Mouse (Mus musculus): ENCODE results near the gene Cables2. TPM values are rescaled to one million over a fixed set of nuclear protein-coding genes. Genes with fewer than 3 reads are reported as not detected.
"Not testable (repeated sequence)": the region's sequence is repeated elsewhere in the genome, so short reads cannot be mapped to it uniquely, and the experiment has no call there.

Cables2 gene
- polyA plus RNA-seq, 1 experiment from 2014 or later = 37.5 TPM

- peaks cover 60% of the 10 kb centered on the region for H3K36me3 ChIP-seq (ENCODE audit: control insufficient read depth, insufficient read depth, low read length)
These were observed 12.5 kb downstream of the Cables2 start for GRCm38 (mm10) chr2:180260610-180261480.

GRCm38 (mm10) chr2:180259826-180260609, 13.3 kb downstream of the Cables2 start:
- not testable (repeated sequence) for H3K4me3 ChIP-seq (replicated peaks; ENCODE audit: low read depth, low read length); H3K4me2 ChIP-seq (ENCODE audit: low read length); ATAC-seq (ENCODE audit: low FRiP score, low TSS enrichment); H3K27ac ChIP-seq (replicated peaks; ENCODE audit: low read depth, low read length); DNase-seq; H3K9me3 ChIP-seq (ENCODE audit: control insufficient read depth, low read length); H3K27me3 ChIP-seq (ENCODE audit: control insufficient read depth, insufficient read depth, low read length); H3K9ac ChIP-seq (replicated peaks; ENCODE audit: low read length)
- Histone ChIP-seq H3K4me1 (ENCODE audit: control insufficient read depth, insufficient read depth, low read length) (peaks cover 16% of the 10 kb centered on the region), H3K36me3 (ENCODE audit: control insufficient read depth, insufficient read depth, low read length) (peaks cover 60% of the 10 kb centered on the region)
- WGBS = 73% methylated on average over 17 of the region's 17 CpGs

More at GRCm38 (mm10) chr2:180260610-180261480, 12.5 kb downstream of the Cables2 start:
- no peak overlapping the region for H3K4me2 ChIP-seq (ENCODE audit: low read length)
- ATAC-seq (ENCODE audit: low FRiP score, low TSS enrichment) = no peak
- H3K4me3 ChIP-seq (replicated peaks; ENCODE audit: low read depth, low read length) = no peak overlapping the region
- no peak overlapping the region for H3K9ac ChIP-seq (replicated peaks; ENCODE audit: low read length)
- no peak overlapping the region for H3K27ac ChIP-seq (replicated peaks; ENCODE audit: low read depth, low read length)
- 61% methylated on average over 8 of the region's 8 CpGs for WGBS
- H3K27me3 ChIP-seq (ENCODE audit: control insufficient read depth, insufficient read depth, low read length) = no peaks in the 10 kb centered on the region
- no peaks in the 10 kb centered on the region for H3K9me3 ChIP-seq (ENCODE audit: control insufficient read depth, low read length)
- DNase-seq = no peak
- H3K4me1 ChIP-seq (ENCODE audit: control insufficient read depth, insufficient read depth, low read length) = peaks cover 15% of the 10 kb centered on the region

- H3K4me3 ChIP-seq (replicated peaks; ENCODE audit: low read depth, low read length); ATAC-seq (ENCODE audit: low FRiP score, low TSS enrichment); H3K27me3 ChIP-seq (ENCODE audit: control insufficient read depth, insufficient read depth, low read length); H3K9me3 ChIP-seq (ENCODE audit: control insufficient read depth, low read length); DNase-seq; H3K4me2 ChIP-seq (ENCODE audit: low read length); H3K9ac ChIP-seq (replicated peaks; ENCODE audit: low read length); H3K27ac ChIP-seq (replicated peaks; ENCODE audit: low read depth, low read length): not testable (repeated sequence)
- 79% methylated on average over 10 of the region's 10 CpGs for WGBS
- H3K4me1 ChIP-seq (ENCODE audit: control insufficient read depth, insufficient read depth, low read length) = peaks cover 16% of the 10 kb centered on the region
- peaks cover 54% of the 10 kb centered on the region for H3K36me3 ChIP-seq (ENCODE audit: control insufficient read depth, insufficient read depth, low read length)
These were observed 14.3 kb downstream of the Cables2 start for GRCm38 (mm10) chr2:180258951-180259484.

- DNase-seq = no peak
- no peak for ATAC-seq (ENCODE audit: low FRiP score, low TSS enrichment)
These were observed 15.1 kb downstream of the Cables2 start for GRCm38 (mm10) chr2:180257963-180258865.

GRCm38 (mm10) chr2:180257001-180257521, 16.2 kb downstream of the Cables2 start, which contains the start of gene Rps21:
Gene Rps21 (plus strand): TSS chr2:180257377.
- H3K4me3 ChIP-seq (replicated peaks; ENCODE audit: low read depth, low read length) = peak within 1 kb of the TSS; percentile 76
- H3K27me3 ChIP-seq (ENCODE audit: control insufficient read depth, insufficient read depth, low read length) = no peaks in the 10 kb centered on the region
- H3K9me3 ChIP-seq (ENCODE audit: control insufficient read depth, low read length) = no peaks in the 10 kb centered on the region
- ATAC-seq (ENCODE audit: low FRiP score, low TSS enrichment) (peak; percentile 95), DNase-seq (peak; percentile 99)
- peaks cover 35% of the 10 kb centered on the region for H3K36me3 ChIP-seq (ENCODE audit: control insufficient read depth, insufficient read depth, low read length)
- peak within 1 kb of the TSS; percentile 78 for H3K4me2 ChIP-seq (ENCODE audit: low read length)
- H3K9ac ChIP-seq (replicated peaks; ENCODE audit: low read length) = peak within 1 kb of the TSS; percentile 80
- peaks cover 16% of the 10 kb centered on the region for H3K4me1 ChIP-seq (ENCODE audit: control insufficient read depth, insufficient read depth, low read length)
- peak within 1 kb of the TSS; percentile 94 for H3K27ac ChIP-seq (replicated peaks; ENCODE audit: low read depth, low read length)
- under 1% methylated on average over 38 of the region's 38 CpGs for WGBS

More at GRCm38 (mm10) chr2:180257963-180258865, 15.1 kb downstream of the Cables2 start:
- peak overlapping the region; percentile 70 for H3K9ac ChIP-seq (replicated peaks; ENCODE audit: low read length)
- H3K27me3 ChIP-seq (ENCODE audit: control insufficient read depth, insufficient read depth, low read length) = no peaks in the 10 kb centered on the region
- H3K4me2 ChIP-seq (ENCODE audit: low read length) = peak overlapping the region; percentile 78
- WGBS = 55% methylated on average over 11 of the region's 11 CpGs
- H3K9me3 ChIP-seq (ENCODE audit: control insufficient read depth, low read length) = no peaks in the 10 kb centered on the region
- H3K27ac ChIP-seq (replicated peaks; ENCODE audit: low read depth, low read length) = peak overlapping the region; percentile 65; the same call in 1 of the 2 replicates
- peaks cover 16% of the 10 kb centered on the region for H3K4me1 ChIP-seq (ENCODE audit: control insufficient read depth, insufficient read depth, low read length)
- peaks cover 46% of the 10 kb centered on the region for H3K36me3 ChIP-seq (ENCODE audit: control insufficient read depth, insufficient read depth, low read length)
- peak overlapping the region; percentile 76 for H3K4me3 ChIP-seq (replicated peaks; ENCODE audit: low read depth, low read length)

GRCm38 (mm10) chr2:180256296-180257000, 16.8 kb downstream of the Cables2 start:
- Histone ChIP-seq H3K9me3 (ENCODE audit: control insufficient read depth, low read length) (no peaks in the 10 kb centered on the region), H3K4me3 (replicated peaks; ENCODE audit: low read depth, low read length) (peak overlapping the region; percentile 76), H3K4me2 (ENCODE audit: low read length) (peak overlapping the region; percentile 78), H3K27ac (replicated peaks; ENCODE audit: low read depth, low read length) (peak overlapping the region; percentile 94), H3K27me3 (ENCODE audit: control insufficient read depth, insufficient read depth, low read length) (no peaks in the 10 kb centered on the region), H3K36me3 (ENCODE audit: control insufficient read depth, insufficient read depth, low read length) (peaks cover 29% of the 10 kb centered on the region), H3K9ac (replicated peaks; ENCODE audit: low read length) (peak overlapping the region; percentile 80), H3K4me1 (ENCODE audit: control insufficient read depth, insufficient read depth, low read length) (peaks cover 16% of the 10 kb centered on the region)
- WGBS = 23% methylated on average over 26 of the region's 26 CpGs
- DNase-seq = no peak
- ATAC-seq (ENCODE audit: low FRiP score, low TSS enrichment) = peak; percentile 62

GRCm38 (mm10) chr2:180255701-180256100, 17.6 kb downstream of the Cables2 start:
- WGBS = 88% methylated on average over 9 of the region's 9 CpGs
- H3K27ac ChIP-seq (replicated peaks; ENCODE audit: low read depth, low read length) = no peak overlapping the region
- no peaks in the 10 kb centered on the region for H3K27me3 ChIP-seq (ENCODE audit: control insufficient read depth, insufficient read depth, low read length)
- no peak overlapping the region for H3K9ac ChIP-seq (replicated peaks; ENCODE audit: low read length)
- peak overlapping the region; percentile 78 for H3K4me2 ChIP-seq (ENCODE audit: low read length)
- no peak overlapping the region; the same call in 1 of the 2 replicates for H3K4me3 ChIP-seq (replicated peaks; ENCODE audit: low read depth, low read length)
- H3K9me3 ChIP-seq (ENCODE audit: control insufficient read depth, low read length) = no peaks in the 10 kb centered on the region
- DNase-seq (no peak), ATAC-seq (ENCODE audit: low FRiP score, low TSS enrichment) (no peak)
- H3K36me3 ChIP-seq (ENCODE audit: control insufficient read depth, insufficient read depth, low read length) = peaks cover 22% of the 10 kb centered on the region
- H3K4me1 ChIP-seq (ENCODE audit: control insufficient read depth, insufficient read depth, low read length) = peaks cover 16% of the 10 kb centered on the region
